Mouse (Mus musculus): ENCODE results near the gene Aldh1a2. TPM values are rescaled to one million over a fixed set of nuclear protein-coding genes. Genes with fewer than 3 reads are reported as not detected.

Aldh1a2 gene
- polyA plus RNA-seq (2016; fragmentation: Nextera tagmentation; extraction: Ambion mirVana), result 21.5 and 33.3 TPM in 2 replicates

DNA sequence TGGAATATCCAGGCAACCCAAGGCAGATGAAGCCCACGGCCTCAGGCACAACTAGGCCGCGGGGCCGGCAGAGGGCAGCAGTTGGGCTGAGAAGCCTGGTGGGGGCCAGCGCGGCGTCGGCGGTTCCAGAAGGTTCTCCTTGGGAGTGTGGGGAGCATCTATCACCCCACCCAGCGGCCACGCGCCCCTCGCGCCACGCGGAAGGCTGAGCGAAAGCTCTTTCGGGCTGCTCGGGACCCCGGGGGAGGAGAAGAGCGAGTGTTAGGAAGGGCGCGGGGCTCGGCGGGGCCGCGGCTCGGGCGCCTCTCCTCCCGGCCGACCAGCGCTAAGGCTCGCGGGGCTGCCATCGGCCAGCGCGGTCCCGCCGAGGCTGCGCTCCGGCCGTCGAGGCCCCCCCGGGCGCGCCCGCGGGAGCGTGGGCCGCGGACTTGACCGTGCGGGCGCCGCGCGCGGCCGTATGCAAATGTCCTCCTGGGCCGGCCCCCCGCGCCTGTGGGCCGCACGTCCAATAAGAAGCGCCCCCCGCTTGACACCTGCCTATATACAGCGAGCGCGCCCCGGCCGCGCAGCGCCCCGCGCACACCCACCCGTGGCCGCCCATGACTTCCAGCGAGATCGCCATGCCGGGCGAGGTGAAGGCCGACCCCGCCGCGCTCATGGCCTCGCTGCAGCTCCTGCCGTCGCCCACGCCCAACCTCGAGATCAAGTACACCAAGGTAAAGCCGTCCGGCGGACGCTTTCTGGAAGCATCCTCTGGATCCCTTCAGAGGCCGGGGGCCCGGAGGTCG lies at the start of gene Aldh1a2:
TSS of gene Aldh1a2 (plus strand) at position 542 of the 788 bp plus-strand sequence.
- 2% methylated on average over 97 of the region's 97 CpGs for WGBS
- Histone ChIP-seq H3K4me3 (peak within 1 kb of the TSS; percentile 64), H3K9me3 (no peaks in the 10 kb centered on the region), H3K4me1 (peaks cover 15% of the 10 kb centered on the region), H3K36me3 (no peaks in the 10 kb centered on the region), H3K27ac (peak within 1 kb of the TSS; percentile 67), H3K27me3 (ENCODE audit: insufficient read depth, poor library complexity, severe bottlenecking) (peaks cover 70% of the 10 kb centered on the region)
- DNase-seq (ENCODE audit: low spot score), result peak; percentile 89

- Histone ChIP-seq H3K4me3 (no peak overlapping the region), H3K9me3 (no peaks in the 10 kb centered on the region), H3K27me3 (ENCODE audit: insufficient read depth, poor library complexity, severe bottlenecking) (no peaks in the 10 kb centered on the region), H3K36me3 (no peaks in the 10 kb centered on the region), H3K27ac (no peak overlapping the region), H3K4me1 (peaks cover 7% of the 10 kb centered on the region)
- no peak for DNase-seq (ENCODE audit: low spot score)
- WGBS, result 81% methylated on average over 5 of the region's 5 CpGs
These were observed 49.4 kb upstream of the Aldh1a2 start for GRCm38 (mm10) chr9:71166019-71166705.

- peaks cover 7% of the 10 kb centered on the region for H3K4me1 ChIP-seq
- H3K9me3 ChIP-seq, result no peaks in the 10 kb centered on the region
- H3K36me3 ChIP-seq, result no peaks in the 10 kb centered on the region
- 65% methylated on average over 5 of the region's 5 CpGs for WGBS
- no peak for DNase-seq (ENCODE audit: low spot score)
- H3K27ac ChIP-seq, result no peak overlapping the region
- no peaks in the 10 kb centered on the region for H3K27me3 ChIP-seq (ENCODE audit: insufficient read depth, poor library complexity, severe bottlenecking)
- H3K4me3 ChIP-seq, result no peak overlapping the region
These were observed 48.6 kb upstream of the Aldh1a2 start for GRCm38 (mm10) chr9:71166871-71167465.

DNA sequence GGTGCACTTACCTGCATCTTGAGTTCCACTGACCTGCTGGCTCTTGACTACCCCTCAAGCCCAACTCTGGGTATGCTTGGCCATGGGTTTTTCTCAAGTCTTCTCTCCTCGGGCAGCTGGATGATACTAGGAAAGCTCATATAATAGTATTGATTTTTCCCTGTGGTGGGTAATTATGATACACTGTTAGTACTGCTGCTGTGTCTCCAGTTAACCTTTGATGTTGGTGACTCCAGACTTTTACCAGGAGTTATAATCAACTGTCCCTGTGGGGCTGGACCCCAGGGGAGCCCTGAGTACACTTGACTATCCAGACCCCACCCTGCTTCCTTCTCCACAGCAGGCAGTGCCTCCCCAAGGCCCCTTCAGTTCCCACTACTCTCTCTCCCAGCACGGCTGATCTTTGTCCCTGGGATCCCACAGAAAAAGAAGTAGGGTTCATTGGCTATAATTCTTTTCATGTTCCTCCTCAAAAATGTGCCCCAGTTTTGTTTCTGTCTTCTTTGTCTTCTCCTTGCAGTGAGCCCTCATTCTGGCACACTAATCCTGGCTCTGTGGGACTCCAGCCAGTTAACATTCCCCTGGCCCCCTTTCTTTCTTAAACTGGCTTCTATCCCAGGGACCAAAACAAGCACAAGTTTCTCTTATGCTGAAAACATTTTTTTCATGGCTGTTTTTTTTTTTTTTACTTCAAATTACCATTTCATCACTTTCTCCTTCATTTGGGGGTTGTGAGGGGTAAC lies 47.9 kb upstream of the Aldh1a2 start:
- Histone ChIP-seq H3K4me1 (peaks cover 7% of the 10 kb centered on the region), H3K36me3 (no peaks in the 10 kb centered on the region), H3K27ac (no peak overlapping the region), H3K9me3 (no peaks in the 10 kb centered on the region), H3K27me3 (ENCODE audit: insufficient read depth, poor library complexity, severe bottlenecking) (no peaks in the 10 kb centered on the region; the same call in 1 of the 2 replicates), H3K4me3 (no peak overlapping the region)
- WGBS, result 56% methylated on average over 2 of the region's 2 CpGs
- no peak for DNase-seq (ENCODE audit: low spot score)

- DNase-seq (ENCODE audit: low spot score), result no peak
- H3K4me3 ChIP-seq, result peak within 1 kb of the TSS; percentile 18; the same call in 1 of the 2 replicates
- WGBS, result 40% methylated on average over 12 of the region's 12 CpGs
- H3K27me3 ChIP-seq (ENCODE audit: insufficient read depth, poor library complexity, severe bottlenecking), result no peaks in the 10 kb centered on the region; the same call in 1 of the 2 replicates
- no peaks in the 10 kb centered on the region for H3K9me3 ChIP-seq
- H3K36me3 ChIP-seq, result no peaks in the 10 kb centered on the region
- H3K4me1 ChIP-seq, result peaks cover 7% of the 10 kb centered on the region
- H3K27ac ChIP-seq, result 0 out of 2 replicates have a peak within 1 kb of the TSS, but pooled peaks have one; percentile 29
These were observed 47.1 kb upstream of the Aldh1a2 start, which contains the start of gene Aqp9 for GRCm38 (mm10) chr9:71168511-71168910. Gene Aqp9 (minus strand): TSS chr9:71168682.

- DNase-seq (ENCODE audit: low spot score), result no peak
These were observed 42.1 kb upstream of the Aldh1a2 start for GRCm38 (mm10) chr9:71173533-71173932.

DNA sequence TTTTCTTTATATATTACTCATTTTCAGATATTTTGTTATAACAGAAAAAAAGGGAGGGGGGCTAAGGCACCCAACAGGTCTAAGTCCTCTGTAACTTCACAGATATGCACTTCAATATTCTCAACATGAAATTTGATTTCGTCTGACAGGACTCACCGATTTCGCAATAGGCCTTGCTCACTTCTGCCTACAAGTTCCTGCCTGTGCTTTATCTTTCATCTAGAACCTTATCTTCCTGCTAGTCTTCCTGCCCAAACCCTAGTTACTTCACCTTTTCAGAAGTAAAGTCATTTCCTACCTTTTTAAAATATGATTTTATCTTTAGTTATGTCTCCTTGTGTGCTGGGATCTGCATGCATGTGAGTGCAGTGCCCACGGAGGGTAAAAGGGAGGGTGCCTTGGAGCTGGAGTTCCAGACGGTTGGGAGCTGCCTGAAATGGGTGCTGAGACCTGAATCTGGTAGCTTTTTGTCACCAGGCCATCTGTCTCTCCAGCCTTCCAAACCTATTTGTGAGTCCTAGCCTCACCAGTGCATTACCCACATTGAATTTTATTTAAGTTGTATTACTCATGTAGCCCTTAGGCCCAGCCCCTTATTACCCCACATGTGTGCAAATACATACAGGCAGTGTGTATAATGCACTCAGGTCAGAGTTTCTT lies 41.1 kb upstream of the Aldh1a2 start:
- WGBS, result 75% methylated on average over 5 of the region's 5 CpGs
- no peaks in the 10 kb centered on the region for H3K4me1 ChIP-seq
- no peak overlapping the region for H3K27ac ChIP-seq
- no peaks in the 10 kb centered on the region for H3K9me3 ChIP-seq
- no peaks in the 10 kb centered on the region for H3K36me3 ChIP-seq
- H3K27me3 ChIP-seq (ENCODE audit: insufficient read depth, poor library complexity, severe bottlenecking), result no peaks in the 10 kb centered on the region; the same call in 1 of the 2 replicates
- H3K4me3 ChIP-seq, result no peak overlapping the region
- no peak for DNase-seq (ENCODE audit: low spot score)

More at GRCm38 (mm10) chr9:71173533-71173932, 42.1 kb upstream of the Aldh1a2 start:
- no peak overlapping the region for H3K27ac ChIP-seq
- H3K9me3 ChIP-seq, result no peaks in the 10 kb centered on the region
- H3K36me3 ChIP-seq, result no peaks in the 10 kb centered on the region
- no peaks in the 10 kb centered on the region; the same call in 1 of the 2 replicates for H3K27me3 ChIP-seq (ENCODE audit: insufficient read depth, poor library complexity, severe bottlenecking)
- H3K4me3 ChIP-seq, result no peak overlapping the region
- 68% methylated on average over 9 of the region's 9 CpGs for WGBS
- H3K4me1 ChIP-seq, result peaks cover 4% of the 10 kb centered on the region

GRCm38 (mm10) chr9:71175686-71176085 lies 39.9 kb upstream of the Aldh1a2 start:
- Histone ChIP-seq H3K4me1 (no peaks in the 10 kb centered on the region), H3K27me3 (ENCODE audit: insufficient read depth, poor library complexity, severe bottlenecking) (no peaks in the 10 kb centered on the region; the same call in 1 of the 2 replicates), H3K9me3 (no peaks in the 10 kb centered on the region), H3K36me3 (no peaks in the 10 kb centered on the region), H3K4me3 (no peak overlapping the region), H3K27ac (no peak overlapping the region)
- 86% methylated on average over 1 of the region's 1 CpGs for WGBS
- no peak for DNase-seq (ENCODE audit: low spot score)

DNA sequence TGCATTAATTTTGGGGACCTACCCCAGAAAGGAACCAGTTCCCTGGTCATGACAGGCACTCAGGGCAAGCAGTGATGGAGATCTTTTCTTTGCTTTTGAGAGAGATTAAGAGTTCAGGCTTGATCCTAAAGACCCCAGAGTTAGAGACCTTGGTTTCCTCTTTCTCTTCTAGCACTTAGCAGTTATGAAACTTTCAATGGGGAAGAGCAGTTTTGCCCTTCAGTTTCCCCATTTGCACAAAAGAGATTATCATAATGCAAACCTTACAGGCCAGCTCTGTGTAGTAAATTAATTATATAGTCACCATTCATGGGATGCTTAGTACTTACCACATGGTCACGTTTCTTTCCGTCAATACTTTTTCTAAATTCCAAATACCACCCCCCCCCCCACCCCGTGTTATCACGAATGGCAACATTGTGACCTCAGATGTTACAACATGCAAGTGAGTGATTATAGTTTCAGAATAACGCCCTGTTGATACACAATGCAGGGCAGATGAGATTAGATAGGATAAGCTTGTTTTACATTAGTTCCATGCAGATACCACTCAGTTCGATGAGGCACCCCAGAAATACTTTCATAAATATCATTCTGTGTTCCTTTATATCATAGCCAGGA lies 36.2 kb upstream of the Aldh1a2 start:
- H3K9me3 ChIP-seq, result no peaks in the 10 kb centered on the region
- no peak for DNase-seq (ENCODE audit: low spot score)
- no peaks in the 10 kb centered on the region for H3K27me3 ChIP-seq (ENCODE audit: insufficient read depth, poor library complexity, severe bottlenecking)
- H3K4me1 ChIP-seq, result no peaks in the 10 kb centered on the region
- H3K4me3 ChIP-seq, result no peak overlapping the region
- WGBS, result 74% methylated on average over 6 of the region's 6 CpGs
- no peaks in the 10 kb centered on the region for H3K36me3 ChIP-seq
- H3K27ac ChIP-seq, result no peak overlapping the region

DNA sequence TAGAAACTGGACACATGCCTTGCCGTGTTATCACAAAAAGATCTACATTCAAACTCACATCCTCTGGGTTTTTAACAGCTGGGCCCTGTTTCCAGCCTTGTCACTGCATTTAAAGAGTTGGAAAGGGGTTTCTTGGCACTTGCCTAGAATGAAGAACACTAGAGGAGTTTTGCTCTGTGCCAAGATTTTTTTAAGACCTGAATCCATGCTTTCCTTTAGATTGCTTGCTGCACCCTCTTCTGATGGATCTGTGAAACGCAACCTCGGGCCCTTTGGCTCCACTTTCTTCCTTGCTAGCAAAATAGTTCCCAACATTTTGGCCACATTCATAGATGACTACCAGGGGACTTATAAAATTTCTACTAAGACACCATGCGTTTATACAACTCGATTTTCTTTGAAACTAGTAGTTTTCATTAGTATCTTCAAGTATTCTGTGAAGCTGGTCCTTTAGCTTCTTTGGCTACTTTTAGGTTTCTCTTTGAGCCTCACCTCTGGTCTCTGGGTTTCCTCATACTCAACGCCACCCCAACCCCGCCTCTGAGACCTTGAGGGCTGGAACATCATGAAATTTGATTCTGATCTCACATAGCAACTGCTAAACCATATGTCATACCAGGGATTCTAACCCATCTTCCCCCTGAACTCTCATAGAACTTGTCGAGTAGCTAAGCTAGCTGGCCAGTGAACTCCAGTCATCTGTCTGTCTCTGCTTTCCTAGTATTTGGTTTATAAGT lies 35.5 kb upstream of the Aldh1a2 start:
- no peaks in the 10 kb centered on the region for H3K27me3 ChIP-seq (ENCODE audit: insufficient read depth, poor library complexity, severe bottlenecking)
- no peak overlapping the region for H3K4me3 ChIP-seq
- no peaks in the 10 kb centered on the region for H3K4me1 ChIP-seq
- H3K36me3 ChIP-seq, result no peaks in the 10 kb centered on the region
- WGBS, result 67% methylated on average over 8 of the region's 8 CpGs
- H3K9me3 ChIP-seq, result no peaks in the 10 kb centered on the region
- no peak overlapping the region for H3K27ac ChIP-seq
- DNase-seq (ENCODE audit: low spot score), result no peak

GRCm38 (mm10) chr9:71185285-71185684 lies 30.3 kb upstream of the Aldh1a2 start:
- H3K4me1 ChIP-seq, result peaks cover 7% of the 10 kb centered on the region; the same call in 1 of the 2 replicates
- H3K27me3 ChIP-seq (ENCODE audit: insufficient read depth, poor library complexity, severe bottlenecking), result no peaks in the 10 kb centered on the region
- H3K4me3 ChIP-seq, result no peak overlapping the region
- no peak for DNase-seq (ENCODE audit: low spot score)
- no peak overlapping the region for H3K27ac ChIP-seq
- no peaks in the 10 kb centered on the region for H3K36me3 ChIP-seq
- no peaks in the 10 kb centered on the region for H3K9me3 ChIP-seq
